Mouse (Mus musculus) liver, embryonic 15.5 days (tissue): ENCODE measurements around the gene Zscan29. TPM values are rescaled to one million over a fixed set of nuclear protein-coding genes. Genes with fewer than 3 reads are reported as not detected.

Experiments
- ATAC-seq: fragments of 200-750 bp; cut with Nextera tagmentation; 2 replicates; pipeline ENCODE4 v1.8.0; 2017; ENCODE audit warnings: moderate number of reproducible peaks, mild to moderate bottlenecking, moderate library complexity; ENCODE audit not compliant: insufficient read depth
- H3K27ac ChIP-seq: fragments of 300-500 bp; sonication (generic); replicated peaks from 2 replicates; pipeline ENCODE4 v1.5.1; 2015; ENCODE audit warnings: mild to moderate bottlenecking, inconsistent platforms
- H3K27me3 ChIP-seq: fragments of 300-500 bp; sonication (generic); 2 replicates; pipeline ENCODE4 v1.6.1; 2015; ENCODE audit warnings: mild to moderate bottlenecking, inconsistent platforms
- H3K36me3 ChIP-seq: fragments of 300-500 bp; sonication (generic); replicated peaks from 2 replicates; pipeline ENCODE4 v1.6.1; 2015; ENCODE audit warnings: moderate library complexity, mild to moderate bottlenecking, inconsistent platforms
- H3K4me1 ChIP-seq: fragments of 300-500 bp; sonication (generic); replicated peaks from 2 replicates; pipeline ENCODE4 v1.6.1; 2015; ENCODE audit warnings: inconsistent platforms
- H3K4me2 ChIP-seq: fragments of 300-500 bp; sonication (generic); 2 replicates; pipeline ENCODE4 v1.6.1; 2015; ENCODE audit warnings: moderate library complexity, mild to moderate bottlenecking, inconsistent platforms
- H3K4me3 ChIP-seq: fragments of 300-500 bp; sonication (generic); replicated peaks from 2 replicates; pipeline ENCODE4 v1.5.1; 2015; ENCODE audit warnings: mild to moderate bottlenecking, inconsistent platforms
- H3K9ac ChIP-seq: fragments of 300-500 bp; sonication (generic); 2 replicates; pipeline ENCODE4 v1.6.1; 2015; ENCODE audit warnings: moderate library complexity, mild to moderate bottlenecking, inconsistent platforms
- H3K9me3 ChIP-seq: fragments of 300-500 bp; sonication (generic); replicated peaks from 2 replicates; pipeline ENCODE4 v1.6.1; 2016; ENCODE audit warnings: inconsistent platforms
- WGBS: fragments of 180-500 bp; shearing (Covaris S2); methylation state at CpG from one replicate; pipeline ENCODE4 v1.1.7; 2015; ENCODE audit warnings: mixed read lengths; ENCODE audit not compliant: insufficient replicate concordance; 5-methylcytosine and 5-hydroxymethylcytosine counted together
- polyA plus RNA-seq: library from polyadenylated mRNA; unstranded; fragments of >200 nt; fragmentation: Nextera tagmentation; extraction: Ambion mirVana; gene quantifications from 2 replicates; pipeline ENCODE4 v1.2.1, GENCODE M21; 2015

The Zscan29 gene
- polyA plus RNA-seq, 1 experiment from 2014 or later = 3.8 TPM

- H3K9me3 ChIP-seq = no peaks in the 10 kb centered on the region
- H3K27ac ChIP-seq = peak within 1 kb of the TSS; percentile 92
- under 1% methylated on average over 38 of the region's 38 CpGs for WGBS
- H3K36me3 ChIP-seq = peaks cover 37% of the 10 kb centered on the region
- H3K4me1 ChIP-seq = peaks cover 33% of the 10 kb centered on the region
- H3K27me3 ChIP-seq = no peaks in the 10 kb centered on the region
- ATAC-seq = peak; percentile 36
- peak within 1 kb of the TSS; percentile 94 for H3K9ac ChIP-seq
- peak within 1 kb of the TSS; percentile 98 for H3K4me3 ChIP-seq
- peak within 1 kb of the TSS; percentile 88 for H3K4me2 ChIP-seq
Measured at GRCm38 (mm10) chr2:121170481-121170971, 399 bp downstream of the Zscan29 start, which contains the start of gene Tubgcp4. Tubgcp4 (plus strand) TSS chr2:121170654.

- Histone ChIP-seq H3K4me3 (peak overlapping the region; percentile 98), H3K9me3 (no peaks in the 10 kb centered on the region), H3K4me1 (peaks cover 33% of the 10 kb centered on the region), H3K4me2 (peak overlapping the region; percentile 88), H3K9ac (peak overlapping the region; percentile 94), H3K27me3 (no peaks in the 10 kb centered on the region), H3K36me3 (peaks cover 33% of the 10 kb centered on the region), H3K27ac (peak overlapping the region; percentile 92)
- no peak for ATAC-seq
- 8% methylated on average over 9 of the region's 9 CpGs for WGBS
Measured at GRCm38 (mm10) chr2:121169902-121170301, 1.0 kb downstream of the Zscan29 start.

GRCm38 (mm10) chr2:121169173-121169572 lies 1.8 kb downstream of the Zscan29 start:
- Histone ChIP-seq H3K36me3 (peaks cover 33% of the 10 kb centered on the region), H3K27me3 (no peaks in the 10 kb centered on the region), H3K27ac (no peak overlapping the region), H3K9ac (peak overlapping the region; percentile 94), H3K4me1 (peaks cover 33% of the 10 kb centered on the region), H3K4me2 (peak overlapping the region; percentile 88), H3K4me3 (peak overlapping the region; percentile 98), H3K9me3 (no peaks in the 10 kb centered on the region)
- no peak for ATAC-seq
- 55% methylated on average over 4 of the region's 4 CpGs for WGBS

- Histone ChIP-seq H3K4me2 (no peak overlapping the region), H3K9me3 (no peaks in the 10 kb centered on the region), H3K4me1 (no peaks in the 10 kb centered on the region), H3K4me3 (no peak overlapping the region), H3K9ac (no peak overlapping the region), H3K27me3 (no peaks in the 10 kb centered on the region), H3K27ac (no peak overlapping the region), H3K36me3 (peaks cover 52% of the 10 kb centered on the region)
- WGBS = 73% methylated on average over 3 of the region's 3 CpGs
- ATAC-seq = no peak
Measured at GRCm38 (mm10) chr2:121153100-121153499, 17.8 kb downstream of the Zscan29 start.

- ATAC-seq = no peak
- Histone ChIP-seq H3K27me3 (no peaks in the 10 kb centered on the region), H3K9me3 (no peaks in the 10 kb centered on the region), H3K9ac (no peak overlapping the region), H3K36me3 (peaks cover 59% of the 10 kb centered on the region), H3K4me1 (no peaks in the 10 kb centered on the region), H3K27ac (no peak overlapping the region), H3K4me3 (no peak overlapping the region), H3K4me2 (no peak overlapping the region)
- WGBS = 49% methylated on average over 5 of the region's 5 CpGs
Measured at GRCm38 (mm10) chr2:121149679-121150078, 21.2 kb downstream of the Zscan29 start.

GRCm38 (mm10) chr2:121142415-121142814 lies 28.5 kb downstream of the Zscan29 start:
- Histone ChIP-seq H3K4me1 (peaks cover 37% of the 10 kb centered on the region), H3K27me3 (no peaks in the 10 kb centered on the region), H3K4me3 (no peak overlapping the region), H3K36me3 (peaks cover 48% of the 10 kb centered on the region), H3K9me3 (no peaks in the 10 kb centered on the region), H3K4me2 (no peak overlapping the region), H3K9ac (no peak overlapping the region), H3K27ac (no peak overlapping the region)
- WGBS = 46% methylated on average over 2 of the region's 2 CpGs
- no peak for ATAC-seq

- peaks cover 41% of the 10 kb centered on the region for H3K36me3 ChIP-seq
- no peaks in the 10 kb centered on the region for H3K9me3 ChIP-seq
- WGBS = 67% methylated on average over 16 of the region's 16 CpGs
- peak overlapping the region; percentile 82 for H3K9ac ChIP-seq
- H3K27me3 ChIP-seq = no peaks in the 10 kb centered on the region
- H3K4me1 ChIP-seq = peaks cover 38% of the 10 kb centered on the region
- no peak for ATAC-seq
- peak overlapping the region; percentile 95 for H3K4me2 ChIP-seq
- peak overlapping the region; percentile 94; the same call in 1 of the 2 replicates for H3K27ac ChIP-seq
- H3K4me3 ChIP-seq = peak overlapping the region; percentile 89
Measured at GRCm38 (mm10) chr2:121141216-121142035, 29.5 kb downstream of the Zscan29 start.

- Histone ChIP-seq H3K36me3 (peaks cover 33% of the 10 kb centered on the region; the same call in 1 of the 2 replicates), H3K4me1 (peaks cover 38% of the 10 kb centered on the region), H3K27me3 (no peaks in the 10 kb centered on the region), H3K27ac (peak within 1 kb of the TSS; percentile 94), H3K9ac (peak within 1 kb of the TSS; percentile 82), H3K9me3 (no peaks in the 10 kb centered on the region), H3K4me3 (peak within 1 kb of the TSS; percentile 89), H3K4me2 (peak within 1 kb of the TSS; percentile 95)
- peak; percentile 98 for ATAC-seq
- under 1% methylated on average over 87 of the region's 87 CpGs for WGBS
Measured at GRCm38 (mm10) chr2:121140018-121140882, 30.7 kb downstream of the Zscan29 start, which contains the start of the genes Adal and Lcmt2. Adal (plus strand) TSS chr2:121140428. Lcmt2 (minus strand) TSS chr2:121140653.

GRCm38 (mm10) chr2:121139266-121140017 lies 31.5 kb downstream of the Zscan29 start:
- Histone ChIP-seq H3K9me3 (no peaks in the 10 kb centered on the region), H3K4me1 (peaks cover 38% of the 10 kb centered on the region), H3K4me3 (peak overlapping the region; percentile 89), H3K9ac (peak overlapping the region; percentile 82), H3K4me2 (peak overlapping the region; percentile 95), H3K27ac (peak overlapping the region; percentile 94), H3K36me3 (peaks cover 28% of the 10 kb centered on the region; the same call in 1 of the 2 replicates), H3K27me3 (no peaks in the 10 kb centered on the region)
- ATAC-seq = no peak
- whole genome bisulfite sequencing = 47% methylated on average over 29 of the region's 29 CpGs

- H3K4me1 ChIP-seq = peaks cover 38% of the 10 kb centered on the region
- WGBS = 80% methylated on average over 4 of the region's 4 CpGs
- no peak overlapping the region for H3K9ac ChIP-seq
- no peaks in the 10 kb centered on the region for H3K9me3 ChIP-seq
- ATAC-seq = no peak
- H3K4me3 ChIP-seq = no peak overlapping the region
- H3K27me3 ChIP-seq = no peaks in the 10 kb centered on the region
- H3K36me3 ChIP-seq = peaks cover 15% of the 10 kb centered on the region; the same call in 1 of the 2 replicates
- peak overlapping the region; percentile 31; the same call in 1 of the 2 replicates for H3K4me2 ChIP-seq
- H3K27ac ChIP-seq = no peak overlapping the region
Measured at GRCm38 (mm10) chr2:121137371-121137770, 33.6 kb downstream of the Zscan29 start.
